Mouse (Mus musculus) kidney, adult 8-10 months (tissue): ENCODE data around the gene Fam234b.

Experiments used
- DNase-seq, 2 experiments: peaks; one replicate each; pipeline ENCODE4 v3.0.0; 2022

Gene Fam234b

DNA sequence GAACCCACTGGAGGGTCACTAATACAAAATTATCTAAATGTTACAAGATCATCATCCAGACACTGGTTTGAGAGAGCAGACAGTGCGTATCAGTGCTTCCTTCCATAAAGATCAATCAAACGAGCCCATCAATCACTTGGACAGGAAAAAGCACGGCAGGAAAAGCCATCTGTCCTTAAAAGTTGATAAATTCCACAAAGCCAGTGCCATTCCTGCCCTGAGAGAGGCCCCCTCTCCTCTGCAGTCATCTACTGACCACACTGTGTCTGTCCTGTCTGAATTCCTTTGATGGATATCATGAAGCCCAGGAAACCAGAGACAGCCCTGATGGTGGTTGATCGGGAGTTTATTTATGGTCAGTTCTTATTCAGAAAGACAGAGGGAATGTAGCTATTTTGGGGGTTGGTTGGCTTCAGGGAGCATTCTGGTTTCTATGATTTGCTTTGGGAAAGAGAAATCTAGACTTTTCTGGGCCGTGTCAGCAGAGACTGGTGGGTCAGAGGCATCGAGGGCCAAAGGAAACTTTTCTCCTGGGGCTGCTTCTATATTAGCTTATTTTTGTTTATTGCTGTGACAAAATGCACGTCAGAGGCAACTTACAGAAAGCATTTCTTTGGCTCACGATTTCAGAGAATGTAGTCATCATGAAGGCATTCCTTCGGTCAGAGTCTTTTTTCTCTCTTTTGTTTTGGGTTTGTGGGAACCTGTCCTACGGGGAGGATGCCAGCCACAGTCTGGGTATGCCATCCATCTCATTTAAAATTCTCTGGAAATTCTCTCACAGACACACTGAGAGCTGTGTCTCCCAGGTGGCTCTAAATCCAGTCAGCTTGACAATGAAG lies 10.5 kb upstream of the Fam234b start:
- DNase-seq, result no peak

DNA sequence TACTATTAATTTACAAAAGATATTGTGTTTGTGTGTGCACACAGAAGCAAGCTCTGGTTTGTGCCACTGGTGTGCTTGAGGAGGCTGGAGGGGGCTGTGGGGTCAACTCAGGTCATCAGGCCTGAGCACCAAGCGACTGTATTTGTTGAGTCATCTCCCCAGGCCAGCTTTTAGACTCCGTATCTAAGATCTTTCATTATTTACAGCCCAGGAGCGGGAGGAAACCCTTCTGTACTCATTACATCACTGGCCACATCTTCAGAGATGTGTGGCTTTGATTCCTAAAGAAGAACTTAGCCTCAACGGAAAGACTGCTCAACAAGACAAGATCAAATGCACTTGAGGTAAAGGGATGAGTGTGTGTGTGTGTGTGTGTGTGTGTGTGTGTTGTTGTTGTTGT lies 9.1 kb upstream of the Fam234b start:
- DNase-seq, result no peak

DNA sequence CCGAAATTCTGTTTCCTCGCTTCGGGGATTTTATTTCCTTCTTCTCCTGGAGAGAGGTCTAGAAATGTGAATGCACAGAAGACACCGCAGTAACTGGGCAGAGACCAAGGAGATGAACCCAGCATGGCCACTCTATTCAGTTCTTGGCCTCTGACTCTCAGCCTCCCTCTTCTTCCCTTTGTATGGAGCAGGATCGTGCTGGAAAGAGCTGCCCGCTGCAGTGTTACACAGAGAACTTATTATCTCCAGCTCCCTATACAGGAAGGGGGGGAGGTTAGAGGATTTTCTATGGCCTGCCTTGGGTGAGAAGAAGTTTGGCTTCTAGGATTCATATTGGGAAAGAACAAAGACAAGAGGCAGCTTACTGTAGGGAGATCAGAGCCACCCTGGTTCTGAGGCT lies 7.7 kb upstream of the Fam234b start:
- no peak for DNase-seq

DNA sequence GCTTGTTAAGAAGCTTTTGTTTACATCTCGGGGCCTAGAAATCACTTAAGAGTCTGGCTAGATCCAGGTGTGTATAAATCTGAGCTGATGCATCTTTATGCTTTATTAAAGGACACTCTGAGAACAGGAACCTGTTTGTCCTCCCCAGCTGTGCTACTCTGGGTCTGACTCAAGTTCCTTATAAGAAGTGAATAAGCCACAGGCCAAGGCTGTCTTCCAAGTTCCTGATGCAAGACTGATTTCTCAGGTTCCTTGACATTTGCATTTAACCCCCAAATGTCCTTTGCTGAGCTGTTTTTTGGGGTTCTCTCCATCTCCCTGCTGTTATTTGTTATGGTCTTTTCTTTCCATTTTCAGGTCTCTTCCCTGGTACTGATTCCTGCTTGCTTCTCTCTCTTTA lies 5.9 kb upstream of the Fam234b start:
- no peak for DNase-seq

DNA sequence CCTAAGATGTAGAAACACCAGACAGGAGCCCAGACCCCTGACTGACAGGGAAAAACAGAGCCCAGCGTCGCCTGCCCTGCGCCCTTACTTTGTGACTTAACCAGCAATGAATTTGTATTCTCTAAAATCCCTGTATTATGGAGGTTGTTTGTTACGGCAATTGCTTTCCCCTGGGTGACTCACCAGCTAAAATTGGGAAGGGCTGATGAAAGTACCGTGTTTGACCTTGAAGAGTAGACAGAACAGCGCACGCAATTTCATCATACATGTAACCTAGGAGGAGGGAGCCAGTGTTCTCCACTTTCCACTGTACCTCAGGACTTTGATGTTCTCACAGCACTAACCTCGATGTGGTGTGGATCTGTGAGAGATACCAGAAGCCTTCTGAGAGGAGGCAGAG lies 4.8 kb upstream of the Fam234b start:
- no peak for DNase-seq

DNA sequence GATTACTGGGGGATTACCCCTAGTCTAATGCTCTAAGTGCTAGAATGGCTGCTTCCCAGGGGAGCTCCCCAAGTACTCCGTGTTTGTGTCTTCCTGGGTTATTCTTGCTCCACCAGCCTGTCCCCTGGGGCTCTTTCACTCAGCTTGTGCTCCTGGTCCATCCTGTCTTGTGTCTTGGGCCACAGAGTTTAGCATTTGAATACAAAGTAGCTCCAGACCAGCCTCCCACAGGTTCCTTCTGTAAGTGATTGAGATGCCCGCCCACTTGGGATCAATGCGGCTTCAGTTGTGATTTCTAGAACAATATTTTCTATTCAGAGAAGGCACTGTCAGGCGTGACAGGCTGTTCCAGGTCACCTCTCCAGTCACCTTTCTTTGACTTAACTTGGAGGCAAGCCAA lies 4.0 kb upstream of the Fam234b start:
- peak in 1 of 2 experiments; percentile 27 for DNase-seq

DNA sequence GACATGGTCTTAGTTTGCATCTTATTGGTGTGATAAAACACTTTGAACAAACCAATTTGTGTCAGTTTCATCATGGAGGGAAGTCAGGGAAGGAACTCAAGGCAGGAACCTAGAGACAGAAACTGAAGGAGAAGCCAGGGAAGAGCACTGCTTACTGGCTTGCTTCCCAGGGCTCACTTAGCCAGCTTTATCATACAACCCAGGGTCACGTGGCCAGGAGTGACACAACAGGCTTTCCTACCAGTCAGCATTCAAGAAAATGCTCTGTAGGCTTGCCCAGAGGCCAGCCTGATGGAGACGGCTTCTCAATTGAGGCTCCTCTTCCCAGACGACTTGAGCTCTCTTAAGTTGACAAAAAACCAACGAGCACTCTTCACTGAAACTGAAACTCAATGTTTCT lies 2.9 kb upstream of the Fam234b start:
- no peak for DNase-seq

DNA sequence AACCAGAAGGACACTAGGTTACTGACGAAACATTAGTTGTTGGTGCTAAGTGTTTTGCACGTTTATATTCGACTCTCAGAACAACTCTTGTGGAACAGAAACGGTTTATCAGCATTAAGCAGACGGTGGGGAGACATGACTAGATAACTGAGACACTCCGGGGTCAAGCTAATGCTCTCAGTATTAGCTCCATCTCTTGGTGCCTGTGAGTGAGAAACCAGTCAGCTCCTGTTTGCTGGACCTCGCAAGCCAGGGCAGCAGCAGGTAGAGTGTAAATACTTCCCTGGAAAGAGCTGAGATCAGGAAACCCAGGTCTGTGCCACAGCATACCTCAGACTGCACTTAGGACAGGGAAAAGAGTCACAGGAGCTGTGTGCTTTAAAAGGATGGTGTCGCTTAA lies 1.1 kb upstream of the Fam234b start:
- no peak for DNase-seq

DNA sequence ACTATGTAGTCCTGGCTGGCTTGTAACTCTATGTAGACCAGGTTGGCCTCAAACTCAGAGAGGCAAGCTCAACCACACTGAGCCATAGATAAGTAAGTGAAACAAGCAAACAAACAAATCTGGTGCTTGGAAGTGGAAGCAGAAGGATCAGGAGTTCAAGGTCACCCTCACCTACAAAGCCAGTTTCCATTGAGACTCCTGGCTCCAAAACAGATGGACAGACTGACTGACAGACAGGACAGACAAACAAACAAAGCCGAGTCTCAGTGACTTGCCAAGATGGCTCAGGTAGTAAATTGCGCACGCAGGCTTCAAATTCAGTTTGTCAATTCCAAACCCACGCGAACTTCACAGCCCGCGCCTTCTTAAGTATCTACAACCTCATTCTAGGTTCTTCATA lies 331 bp upstream of the Fam234b start:
- no peak for DNase-seq

DNA sequence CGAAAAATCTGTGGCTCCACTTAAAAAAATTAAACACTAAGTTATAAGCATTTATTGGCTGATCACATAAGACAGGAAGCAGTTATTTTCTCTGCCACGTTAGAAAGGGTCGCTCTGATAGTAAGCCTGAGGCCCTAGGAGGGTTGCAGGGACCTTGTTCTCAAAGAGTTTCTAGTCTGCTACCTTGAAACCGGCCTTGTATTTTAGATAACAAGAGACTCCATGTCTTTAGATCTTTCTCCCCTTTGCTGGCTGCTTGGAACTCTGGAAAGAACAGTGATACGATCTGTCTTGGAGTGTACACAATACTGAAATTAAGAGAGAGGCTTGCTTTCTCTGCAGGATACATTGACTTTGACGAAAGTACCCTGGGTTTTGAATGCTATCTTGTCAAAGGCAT lies 949 bp downstream of the Fam234b start:
- DNase-seq, result no peak

DNA sequence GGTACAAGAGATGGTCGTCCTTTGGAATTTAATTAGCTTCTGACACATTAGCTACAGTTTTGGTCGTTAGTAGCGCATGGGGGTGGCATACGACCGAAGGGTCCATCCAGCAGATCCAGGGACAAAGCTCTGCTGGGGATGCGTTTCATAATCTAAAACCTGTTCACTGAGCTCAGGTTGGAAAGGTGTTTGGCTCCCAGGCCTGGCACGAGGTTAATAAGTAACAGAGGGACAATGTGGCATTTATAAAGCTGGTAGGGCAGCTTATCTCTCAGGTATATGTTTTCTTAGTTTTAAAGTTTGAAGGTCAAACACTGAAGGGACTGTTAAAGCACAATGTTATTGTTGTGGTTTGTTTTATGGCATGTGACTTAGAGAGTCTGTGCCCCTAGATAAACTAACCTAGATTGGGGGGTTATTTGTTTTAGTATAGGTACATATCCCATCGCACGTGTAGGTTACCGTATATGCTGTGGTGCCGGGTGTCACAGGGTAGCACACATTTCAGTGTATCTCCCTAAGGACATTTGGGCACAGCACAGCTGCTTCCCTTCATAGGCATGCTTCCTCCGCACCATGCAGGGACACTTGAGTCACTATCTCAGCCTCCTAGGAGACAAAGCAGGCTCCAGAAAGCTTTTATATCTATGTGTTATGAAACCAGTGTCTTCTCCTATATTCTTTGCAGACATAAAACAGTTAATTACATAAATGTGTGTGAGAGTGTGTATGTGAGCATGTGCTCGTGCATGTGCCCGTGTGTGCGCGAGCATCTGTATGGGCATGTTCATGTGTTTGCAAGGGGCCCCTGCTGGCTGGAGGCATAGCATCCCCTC lies 2.6 kb downstream of the Fam234b start:
- DNase-seq, result peak; percentile 30 to 73

DNA sequence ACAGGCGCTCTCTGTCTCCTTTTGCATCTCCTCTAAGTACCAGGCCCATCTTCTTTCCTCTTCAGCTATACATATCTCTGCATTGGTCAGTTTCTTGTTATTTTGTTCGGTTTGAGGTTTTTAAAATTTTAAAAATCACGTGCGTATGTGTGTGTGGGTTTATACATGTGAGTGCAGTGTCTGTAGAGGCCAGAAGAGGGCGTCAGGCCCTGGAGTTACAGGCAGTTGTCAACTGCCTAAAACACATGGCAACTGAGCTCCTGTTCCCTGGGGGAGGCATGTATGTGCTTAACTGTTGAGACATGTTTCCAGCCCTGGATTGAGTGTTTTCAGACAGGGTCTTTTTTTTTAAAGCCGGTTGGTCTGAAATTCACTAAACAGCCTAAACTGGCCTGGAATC lies 4.9 kb downstream of the Fam234b start:
- DNase-seq, result no peak

DNA sequence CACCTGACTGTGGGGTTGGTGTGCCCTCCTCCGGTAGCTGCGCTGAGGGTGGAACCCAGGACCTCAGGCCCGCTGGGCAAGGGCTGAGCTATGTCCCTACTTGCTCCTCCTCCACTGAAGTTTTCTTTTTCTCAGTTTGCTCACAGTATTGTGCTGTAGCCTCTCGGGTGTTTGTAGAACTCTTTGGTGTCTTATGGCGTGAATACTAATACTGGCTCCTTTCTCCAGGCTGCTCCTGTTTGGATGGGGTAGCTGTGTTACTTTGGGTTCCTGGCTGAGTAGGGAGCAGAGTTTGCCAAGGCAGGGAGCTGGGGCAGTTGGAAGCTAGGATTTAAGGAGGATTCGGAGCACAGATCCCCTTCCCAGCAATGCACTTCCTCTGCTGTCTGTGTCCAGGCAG lies 6.0 kb downstream of the Fam234b start:
- DNase-seq, result no peak

DNA sequence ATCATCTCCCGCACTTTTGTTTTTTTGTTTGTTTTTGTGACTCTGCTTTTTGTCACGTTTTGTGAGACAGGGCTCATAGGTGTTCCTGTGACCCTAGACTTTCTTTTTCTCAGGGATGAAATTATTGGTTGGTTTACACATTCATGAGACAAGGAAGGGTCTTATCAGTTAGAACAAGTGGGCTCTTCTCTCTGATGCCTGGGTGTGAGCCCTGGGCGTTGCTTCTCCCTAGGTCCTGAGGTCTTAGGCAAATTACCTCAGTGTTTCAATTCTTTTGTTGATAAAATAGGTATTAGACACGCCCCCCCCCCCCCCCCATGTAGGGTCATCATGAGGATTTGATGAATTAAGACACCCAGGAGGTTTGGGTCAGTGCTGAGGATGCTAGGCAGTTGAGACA lies 7.1 kb downstream of the Fam234b start:
- no peak for DNase-seq

DNA sequence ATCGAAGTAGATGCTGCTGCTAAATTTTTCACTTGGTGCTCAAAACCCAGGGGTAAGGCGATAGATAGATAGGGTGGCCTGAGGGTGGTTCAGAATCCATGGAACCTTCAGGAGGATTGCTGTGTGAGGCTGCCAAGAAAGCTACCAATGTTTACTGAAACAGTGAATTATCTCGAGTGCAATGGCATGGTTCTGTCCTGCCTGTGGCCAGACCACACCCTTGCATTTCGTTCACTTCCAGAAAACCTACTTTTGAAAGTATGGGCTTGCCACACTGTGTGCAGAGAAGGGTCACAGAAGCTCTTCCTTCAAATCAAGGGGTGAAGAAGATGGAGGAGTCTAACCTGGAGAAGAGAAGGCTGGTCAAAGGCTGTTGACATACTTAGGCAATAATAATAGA lies 8.0 kb downstream of the Fam234b start:
- DNase-seq, result no peak

DNA sequence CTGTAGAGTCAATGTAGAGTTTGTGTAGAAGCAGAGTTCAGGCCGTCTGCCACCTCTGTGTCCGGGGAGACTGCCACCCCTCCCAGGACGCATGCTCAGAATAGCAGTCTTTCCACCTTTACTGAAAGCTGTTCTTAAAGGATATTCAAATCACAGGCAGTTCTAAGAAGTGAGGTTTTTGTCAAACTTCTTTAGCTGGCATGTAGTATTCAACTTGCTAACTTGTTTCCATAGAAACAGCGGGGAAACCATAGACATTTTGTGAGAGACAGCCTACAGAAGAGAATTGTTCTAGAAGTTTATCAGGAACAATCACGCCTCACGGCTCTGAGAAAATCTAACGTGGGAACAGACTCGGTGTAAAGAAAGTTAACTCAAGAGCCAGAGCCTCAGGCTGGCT lies 9.1 kb downstream of the Fam234b start:
- DNase-seq, result no peak

DNA sequence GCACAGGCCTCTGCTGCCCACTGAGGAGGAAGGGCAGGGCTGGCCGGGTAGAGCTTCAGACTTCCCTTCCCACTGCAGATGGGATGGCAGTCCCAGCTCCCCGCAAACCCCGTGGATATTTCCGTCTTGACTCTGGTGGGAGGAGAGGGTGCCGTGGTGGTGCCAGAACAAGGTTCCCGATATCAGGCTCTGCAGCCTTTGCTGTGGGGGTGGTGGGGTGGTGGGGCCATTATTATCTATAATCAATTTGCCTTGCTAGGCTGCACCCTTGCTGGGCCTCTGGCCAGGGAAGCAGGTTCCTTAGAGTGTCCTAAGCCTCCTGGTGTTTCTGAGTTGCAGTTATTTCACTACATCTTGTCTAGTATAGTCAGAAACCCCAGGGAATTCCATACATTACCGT lies 13.4 kb downstream of the Fam234b start:
- DNase-seq, result no peak

DNA sequence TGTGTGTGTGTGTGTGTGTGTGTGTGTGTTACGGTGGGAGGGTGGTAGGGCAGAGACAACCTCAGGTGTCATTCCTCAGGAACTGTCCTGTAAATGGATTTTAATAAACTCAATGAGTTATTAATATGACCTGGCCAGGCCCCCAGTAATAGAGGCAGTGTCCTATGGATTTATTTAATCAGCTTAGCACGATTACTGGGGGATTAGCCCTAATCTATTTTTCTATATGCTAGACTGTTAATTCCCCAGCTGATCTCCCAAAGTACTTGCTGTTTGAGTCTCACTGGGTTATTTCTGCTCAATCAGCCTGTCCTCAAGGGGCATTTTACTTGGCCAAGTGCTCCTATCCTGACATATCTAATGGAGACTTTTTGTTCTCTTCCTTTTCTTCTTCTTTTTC lies 14.9 kb downstream of the Fam234b start:
- DNase-seq, result no peak

DNA sequence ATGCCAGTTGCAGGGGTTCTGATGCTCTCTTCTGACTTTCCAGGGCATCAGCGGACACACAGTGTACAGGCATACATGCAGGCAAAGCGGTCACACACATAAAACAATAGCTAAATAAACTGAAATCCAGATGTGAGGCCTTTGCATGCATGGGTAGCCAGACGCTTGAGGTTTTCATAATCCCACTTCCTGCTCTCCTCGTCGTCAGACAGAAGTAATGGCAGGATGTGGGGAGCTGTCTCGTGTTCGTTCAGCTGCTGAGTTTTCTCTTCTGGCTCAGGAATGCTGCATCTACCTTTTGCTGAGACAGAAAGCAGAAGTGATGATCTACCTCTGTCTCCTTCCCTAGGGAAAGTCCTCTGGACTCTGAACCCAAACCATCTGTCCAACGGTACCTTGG lies 20.6 kb downstream of the Fam234b start:
- DNase-seq, result no peak

DNA sequence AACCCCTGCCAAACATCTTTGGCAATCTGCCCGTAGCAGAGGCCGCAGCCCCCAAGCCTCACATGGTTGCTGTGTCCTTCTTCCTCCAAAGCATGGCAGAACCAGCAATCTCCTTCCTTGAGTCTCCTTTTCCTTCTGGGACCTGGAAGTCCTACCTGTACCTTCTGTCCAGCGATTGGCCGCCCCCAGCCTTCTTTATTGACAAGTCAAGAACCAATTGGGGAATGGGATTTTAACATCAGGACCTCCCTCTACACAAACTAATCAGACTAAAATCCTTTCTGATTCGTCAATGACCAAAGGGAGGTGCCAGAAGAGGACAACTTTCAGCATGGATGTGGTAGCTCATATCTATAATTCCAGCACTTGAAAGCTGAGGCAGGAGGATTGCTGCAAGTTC lies 22.1 kb downstream of the Fam234b start:
- DNase-seq, result no peak

DNA sequence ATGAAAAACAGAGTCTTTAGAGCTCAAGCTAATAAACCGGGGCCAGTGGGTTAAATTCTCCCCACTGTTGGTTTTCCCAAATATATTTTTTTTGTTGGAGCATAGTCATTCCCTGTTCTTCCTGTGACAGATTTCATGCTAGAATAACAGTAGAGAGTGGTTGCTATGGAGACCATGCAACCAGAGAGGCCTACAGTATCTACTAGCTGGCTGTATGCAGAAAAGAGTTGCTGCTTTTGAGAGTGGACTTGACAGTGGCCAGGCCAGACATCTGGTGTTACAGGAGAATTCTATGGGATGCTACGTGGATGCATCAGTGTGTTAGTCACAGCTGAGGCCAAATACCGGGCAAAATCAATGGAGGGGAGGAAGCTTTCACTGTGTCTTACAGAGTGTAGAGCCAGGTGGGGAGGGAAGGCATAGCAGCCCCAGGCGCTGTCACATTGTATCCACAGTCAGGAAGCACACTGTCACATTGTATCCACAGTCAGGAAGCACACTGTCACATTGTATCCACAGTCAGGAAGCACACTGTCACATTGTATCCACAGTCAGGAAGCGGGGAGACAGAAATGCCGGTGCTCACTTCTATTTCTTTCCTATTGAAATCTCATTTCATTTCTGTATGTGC lies 26.1 kb downstream of the Fam234b start:
- DNase-seq, result no peak

DNA sequence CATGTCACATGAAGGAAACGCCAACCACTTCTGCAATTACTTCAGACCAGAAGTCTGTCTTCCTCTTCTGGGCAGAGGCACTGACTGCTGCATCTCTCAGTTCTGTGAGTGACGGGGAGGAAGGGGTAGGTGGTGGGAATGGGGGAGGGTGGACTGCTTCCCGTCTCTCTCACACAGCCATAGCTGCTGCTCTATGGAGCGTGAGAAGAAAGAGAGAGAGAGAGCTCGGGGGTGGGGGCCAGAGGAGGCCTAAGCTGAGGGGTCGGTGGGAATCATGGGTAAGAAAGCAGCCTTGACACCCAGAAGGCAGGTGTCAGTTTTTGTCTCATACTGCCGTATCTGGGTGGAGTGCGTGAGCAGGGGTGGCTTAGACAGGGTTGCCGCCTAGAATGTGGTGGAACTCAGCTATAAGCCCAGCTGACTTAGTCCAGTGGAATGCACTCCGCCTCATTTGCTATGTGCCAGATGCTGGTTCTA lies 30.7 kb downstream of the Fam234b start:
- no peak for DNase-seq

DNA sequence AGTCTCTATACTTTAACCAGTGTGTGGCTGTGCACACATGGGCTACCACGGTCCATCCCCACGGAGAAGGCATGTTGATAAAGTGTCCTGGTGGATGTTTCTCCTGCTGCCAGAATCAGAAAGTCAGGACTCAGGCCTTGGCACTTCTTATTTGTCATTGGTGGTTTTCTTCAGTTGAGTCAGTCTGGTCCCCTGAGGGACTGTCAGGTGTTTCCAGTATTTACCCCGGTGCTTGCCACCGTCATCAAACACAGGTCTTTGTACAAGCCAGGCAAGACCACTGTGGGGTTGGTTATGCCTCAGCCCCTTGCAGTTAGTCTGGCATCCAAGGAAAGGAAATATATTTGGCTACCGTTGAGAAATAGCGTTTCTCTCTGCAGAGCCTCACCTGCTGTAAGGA lies 32.8 kb downstream of the Fam234b start:
- no peak for DNase-seq
